Mouse (Mus musculus) forebrain, embryonic 14.5 days (tissue): ENCODE measurements around the gene Cdc34. TPM values are rescaled to one million over a fixed set of nuclear protein-coding genes. Genes with fewer than 3 reads are reported as not detected.

Experiments used
- ATAC-seq: fragments of 200-750 bp; cut with Nextera tagmentation; 2 replicates; pipeline ENCODE4 v1.8.0; 2017; ENCODE audit warnings: mild to moderate bottlenecking, moderate library complexity
- DNase-seq: peaks from one replicate; pipeline ENCODE4 v3.0.0-alpha.2; 2015; ENCODE audit warnings: low spot score
- H3K27ac ChIP-seq: fragments of 300-500 bp; sonication (generic); 2 replicates; pipeline ENCODE4 v1.5.1; 2014; ENCODE audit warnings: low read depth, mild to moderate bottlenecking, control low read depth, low read length, moderate library complexity
- H3K27me3 ChIP-seq: fragments of 300-500 bp; sonication (generic); replicated peaks from 2 replicates; pipeline ENCODE4 v1.6.1; 2014; ENCODE audit warnings: low read length, control low read depth, mixed read lengths; ENCODE audit not compliant: control insufficient read depth, insufficient read depth
- H3K36me3 ChIP-seq: fragments of 300-500 bp; sonication (generic); 2 replicates; pipeline ENCODE4 v1.6.1; 2014; ENCODE audit warnings: low read length, control low read depth; ENCODE audit not compliant: control insufficient read depth, insufficient read depth
- H3K4me1 ChIP-seq: fragments of 300-500 bp; sonication (generic); 2 replicates; pipeline ENCODE4 v1.6.1; 2014; ENCODE audit warnings: antibody characterized with exemption, low read length, control low read depth; ENCODE audit not compliant: control insufficient read depth, insufficient read depth
- H3K4me2 ChIP-seq: fragments of 300-500 bp; sonication (generic); 2 replicates; pipeline ENCODE4 v1.6.1; 2014; ENCODE audit warnings: mild to moderate bottlenecking, control low read depth, low read length
- H3K4me3 ChIP-seq: fragments of 300-500 bp; sonication (generic); 2 replicates; pipeline ENCODE4 v1.5.1; 2014; ENCODE audit warnings: low read depth, low read length, control low read depth
- H3K9ac ChIP-seq: fragments of 300-500 bp; sonication (generic); 2 replicates; pipeline ENCODE4 v1.6.1; 2014; ENCODE audit warnings: mild to moderate bottlenecking, low read length, control low read depth, moderate library complexity
- H3K9me3 ChIP-seq: fragments of 300-500 bp; sonication (generic); replicated peaks from 2 replicates; pipeline ENCODE4 v1.6.1; 2016; ENCODE audit warnings: low read length, control low read depth, mixed read lengths; ENCODE audit not compliant: control insufficient read depth
- WGBS: fragments of 180-500 bp; shearing (Covaris S2); extraction: QIAGEN DNeasy Blood & Tissue Kit; methylation state at CpG from one replicate; pipeline ENCODE4 v1.1.7; 2014; 5-methylcytosine and 5-hydroxymethylcytosine counted together
- polyA plus RNA-seq: library from polyadenylated mRNA; unstranded; fragments of >200 nt; fragmentation: Nextera tagmentation; extraction: Ambion mirVana; gene quantifications from 2 replicates; pipeline ENCODE4 v1.2.1, GENCODE M21; 2014

Cdc34 gene
- polyA plus RNA-seq, 1 experiment from 2014 or later = 76.9 TPM

GRCm38 (mm10) chr10:79668771-79669575, 13.0 kb upstream of the Cdc34 start, which contains the start of gene Tpgs1:
TSS of gene Tpgs1 (plus strand) at chr10:79669369.
- H3K4me1 ChIP-seq = peaks cover 12% of the 10 kb centered on the region
- no peaks in the 10 kb centered on the region for H3K9me3 ChIP-seq
- peak within 1 kb of the TSS; percentile 95 for H3K27ac ChIP-seq
- H3K27me3 ChIP-seq = no peaks in the 10 kb centered on the region
- ATAC-seq (peak; percentile 90), DNase-seq (peak; percentile 96)
- WGBS = under 1% methylated on average over 45 of the region's 45 CpGs
- H3K4me2 ChIP-seq = peak within 1 kb of the TSS; percentile 97
- H3K36me3 ChIP-seq = 0 out of 2 replicates have a peak, but pooled peaks cover 2% of the 10 kb centered on the region
- peak within 1 kb of the TSS; percentile 93 for H3K9ac ChIP-seq
- H3K4me3 ChIP-seq = peak within 1 kb of the TSS; percentile 93

- Histone ChIP-seq H3K4me3 (peak overlapping the region; percentile 93), H3K9ac (peak overlapping the region; percentile 93), H3K36me3 (0 out of 2 replicates have a peak, but pooled peaks cover 2% of the 10 kb centered on the region), H3K27ac (peak overlapping the region; percentile 95), H3K4me1 (peaks cover 12% of the 10 kb centered on the region), H3K9me3 (no peaks in the 10 kb centered on the region), H3K4me2 (peak overlapping the region; percentile 97), H3K27me3 (no peaks in the 10 kb centered on the region)
- DNase-seq (peak; percentile 90), ATAC-seq (peak; percentile 67)
- under 1% methylated on average over 46 of the region's 47 CpGs for WGBS
These were observed 12.4 kb upstream of the Cdc34 start for GRCm38 (mm10) chr10:79669576-79670057.

DNA sequence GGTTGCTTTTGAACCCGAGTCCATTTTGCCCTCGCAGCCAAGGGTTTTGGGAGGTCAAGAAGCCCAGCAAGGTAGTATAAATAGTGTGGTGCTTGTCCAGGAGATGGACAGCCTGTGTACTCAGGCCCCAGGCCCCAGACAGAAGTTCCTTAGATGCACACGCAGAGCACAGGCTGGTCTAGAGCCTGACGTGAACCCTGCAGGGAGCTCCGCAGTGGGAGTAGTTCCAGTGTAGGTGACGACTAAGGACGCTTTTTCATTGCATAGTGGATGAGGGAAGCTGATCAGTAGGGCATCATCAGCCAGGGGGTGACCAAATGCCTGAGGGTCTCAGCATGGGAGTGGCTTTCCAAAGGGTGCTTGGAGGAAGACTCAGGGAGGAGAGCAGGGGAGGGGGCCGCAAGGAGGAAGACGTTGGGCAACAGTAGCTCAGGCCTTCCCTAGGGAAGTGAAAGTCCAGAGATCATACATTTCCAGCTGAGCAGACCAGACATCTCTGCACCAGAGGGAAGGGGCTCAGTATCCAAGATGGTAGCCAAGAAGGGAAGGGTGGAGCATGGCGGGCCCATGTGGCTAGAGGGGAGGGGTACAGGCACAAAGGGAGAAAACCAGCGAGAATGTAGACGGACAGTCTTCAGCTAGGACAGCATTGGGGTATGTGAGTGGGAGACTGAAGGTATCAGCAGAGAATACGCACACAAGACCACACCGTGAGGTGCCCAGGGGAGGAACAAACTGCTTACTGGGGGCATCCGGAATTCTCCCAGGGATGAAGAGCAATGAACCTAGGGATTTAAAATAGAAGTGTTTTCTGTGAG, 11.7 kb upstream of the Cdc34 start:
- H3K4me2 ChIP-seq = peak overlapping the region; percentile 97
- H3K4me3 ChIP-seq = peak overlapping the region; percentile 93
- H3K27me3 ChIP-seq = no peaks in the 10 kb centered on the region
- H3K9ac ChIP-seq = peak overlapping the region; percentile 93
- DNase-seq (no peak), ATAC-seq (peak; percentile 2; the same call in 1 of the 2 replicates)
- peaks cover 2% of the 10 kb centered on the region; the same call in 1 of the 2 replicates for H3K36me3 ChIP-seq
- H3K27ac ChIP-seq = peak overlapping the region; percentile 29; the same call in 1 of the 2 replicates
- no peaks in the 10 kb centered on the region for H3K9me3 ChIP-seq
- peaks cover 12% of the 10 kb centered on the region for H3K4me1 ChIP-seq
- 32% methylated on average over 15 of the region's 15 CpGs for WGBS

- H3K27me3 ChIP-seq = no peaks in the 10 kb centered on the region
- no peak for ATAC-seq
- H3K4me2 ChIP-seq = no peak overlapping the region
These were observed 10.5 kb upstream of the Cdc34 start for GRCm38 (mm10) chr10:79671396-79672087.

GRCm38 (mm10) chr10:79672088-79672455, 9.9 kb upstream of the Cdc34 start:
- H3K9ac ChIP-seq = no peak overlapping the region
- H3K9me3 ChIP-seq = no peaks in the 10 kb centered on the region
- H3K4me2 ChIP-seq = no peak overlapping the region
- WGBS = 68% methylated on average over 3 of the region's 3 CpGs
- DNase-seq (no peak), ATAC-seq (no peak)
- H3K27ac ChIP-seq = no peak overlapping the region
- H3K36me3 ChIP-seq = peaks cover 11% of the 10 kb centered on the region; the same call in 1 of the 2 replicates
- H3K27me3 ChIP-seq = no peaks in the 10 kb centered on the region
- H3K4me1 ChIP-seq = peaks cover 12% of the 10 kb centered on the region
- H3K4me3 ChIP-seq = no peak overlapping the region

More at GRCm38 (mm10) chr10:79671396-79672087, 10.5 kb upstream of the Cdc34 start:
- no peak for DNase-seq
- Histone ChIP-seq H3K9ac (no peak overlapping the region), H3K36me3 (peaks cover 11% of the 10 kb centered on the region; the same call in 1 of the 2 replicates), H3K4me3 (no peak overlapping the region), H3K9me3 (no peaks in the 10 kb centered on the region), H3K27ac (no peak overlapping the region), H3K4me1 (peaks cover 12% of the 10 kb centered on the region)
- WGBS = 82% methylated on average over 6 of the region's 6 CpGs

- no peak overlapping the region for H3K4me2 ChIP-seq
- H3K9me3 ChIP-seq = no peaks in the 10 kb centered on the region
- H3K36me3 ChIP-seq = peaks cover 11% of the 10 kb centered on the region; the same call in 1 of the 2 replicates
- DNase-seq (no peak), ATAC-seq (no peak)
- peaks cover 12% of the 10 kb centered on the region for H3K4me1 ChIP-seq
- 89% methylated on average over 3 of the region's 3 CpGs for WGBS
- H3K27me3 ChIP-seq = no peaks in the 10 kb centered on the region
- H3K27ac ChIP-seq = no peak overlapping the region
- H3K4me3 ChIP-seq = no peak overlapping the region
- H3K9ac ChIP-seq = no peak overlapping the region
These were observed 8.9 kb upstream of the Cdc34 start for GRCm38 (mm10) chr10:79673054-79673453.

GRCm38 (mm10) chr10:79675346-79676035, 6.5 kb upstream of the Cdc34 start:
- H3K9ac ChIP-seq = no peak overlapping the region
- ATAC-seq = no peak
- H3K36me3 ChIP-seq = peaks cover 11% of the 10 kb centered on the region; the same call in 1 of the 2 replicates

More at GRCm38 (mm10) chr10:79675346-79676035, 6.5 kb upstream of the Cdc34 start:
- no peak overlapping the region for H3K4me2 ChIP-seq
- H3K27me3 ChIP-seq = no peaks in the 10 kb centered on the region
- no peak overlapping the region for H3K27ac ChIP-seq
- 59% methylated on average over 44 of the region's 44 CpGs for WGBS
- H3K4me1 ChIP-seq = peaks cover 4% of the 10 kb centered on the region
- no peak for DNase-seq
- no peaks in the 10 kb centered on the region for H3K9me3 ChIP-seq
- no peak overlapping the region for H3K4me3 ChIP-seq
